Mouse (Mus musculus): ENCODE results near the gene Erich3. TPM values are rescaled to one million over a fixed set of nuclear protein-coding genes. Genes with fewer than 3 reads are reported as not detected.

Erich3 gene
- polyA plus RNA-seq, 1 experiment from 2014 or later, result not detected

GRCm38 (mm10) chr3:154764115-154764514, 100.5 kb downstream of the Erich3 start:
- H3K27me3 ChIP-seq (replicated peaks; ENCODE audit: control insufficient read depth, insufficient read depth, low read length), result no peaks in the 10 kb centered on the region
- no peaks in the 10 kb centered on the region for H3K36me3 ChIP-seq (ENCODE audit: control insufficient read depth, insufficient read depth, low read length)
- no peak overlapping the region for H3K9ac ChIP-seq (ENCODE audit: low read depth, low read length)
- H3K9me3 ChIP-seq (ENCODE audit: control insufficient read depth, low read length), result no peaks in the 10 kb centered on the region
- H3K4me2 ChIP-seq, result no peak overlapping the region
- DNase-seq (ENCODE audit: low spot score) (no peak), ATAC-seq (replicated peaks; ENCODE audit: low FRiP score) (no peak; the same call in 1 of the 2 replicates)
- H3K27ac ChIP-seq (ENCODE audit: low read depth, low read length), result no peak overlapping the region
- no peak overlapping the region for H3K4me3 ChIP-seq (ENCODE audit: low read depth, low read length)
- H3K4me1 ChIP-seq (replicated peaks; ENCODE audit: control insufficient read depth, insufficient read depth, low read length), result no peaks in the 10 kb centered on the region
- WGBS, result 75% methylated on average over 7 of the region's 7 CpGs

GRCm38 (mm10) chr3:154766321-154766720, 102.7 kb downstream of the Erich3 start:
- no peaks in the 10 kb centered on the region for H3K27me3 ChIP-seq (replicated peaks; ENCODE audit: control insufficient read depth, insufficient read depth, low read length)
- no peak for ATAC-seq (replicated peaks; ENCODE audit: low FRiP score)
- no peak overlapping the region for H3K4me3 ChIP-seq (ENCODE audit: low read depth, low read length)
- H3K4me2 ChIP-seq, result no peak overlapping the region
- no peak overlapping the region for H3K27ac ChIP-seq (ENCODE audit: low read depth, low read length)
- no peaks in the 10 kb centered on the region for H3K9me3 ChIP-seq (ENCODE audit: control insufficient read depth, low read length)
- H3K36me3 ChIP-seq (ENCODE audit: control insufficient read depth, insufficient read depth, low read length), result no peaks in the 10 kb centered on the region
- H3K4me1 ChIP-seq (replicated peaks; ENCODE audit: control insufficient read depth, insufficient read depth, low read length), result no peaks in the 10 kb centered on the region
- no peak overlapping the region for H3K9ac ChIP-seq (ENCODE audit: low read depth, low read length)
- 75% methylated on average over 4 of the region's 4 CpGs for WGBS
- no peak for DNase-seq (ENCODE audit: low spot score)

GRCm38 (mm10) chr3:154771651-154772050, 108.0 kb downstream of the Erich3 start:
- no peak for ATAC-seq (replicated peaks; ENCODE audit: low FRiP score)
- H3K4me2 ChIP-seq, result no peak overlapping the region
- no peak overlapping the region for H3K4me3 ChIP-seq (ENCODE audit: low read depth, low read length)
- no peaks in the 10 kb centered on the region for H3K27me3 ChIP-seq (replicated peaks; ENCODE audit: control insufficient read depth, insufficient read depth, low read length)
- no peaks in the 10 kb centered on the region for H3K36me3 ChIP-seq (ENCODE audit: control insufficient read depth, insufficient read depth, low read length)
- H3K27ac ChIP-seq (ENCODE audit: low read depth, low read length), result no peak overlapping the region
- no peaks in the 10 kb centered on the region for H3K9me3 ChIP-seq (ENCODE audit: control insufficient read depth, low read length)
- H3K9ac ChIP-seq (ENCODE audit: low read depth, low read length), result no peak overlapping the region
- no peaks in the 10 kb centered on the region for H3K4me1 ChIP-seq (replicated peaks; ENCODE audit: control insufficient read depth, insufficient read depth, low read length)
- no peak for DNase-seq (ENCODE audit: low spot score)
- 77% methylated on average over 2 of the region's 2 CpGs for WGBS

GRCm38 (mm10) chr3:154778836-154779595, 115.4 kb downstream of the Erich3 start:
- H3K9ac ChIP-seq (ENCODE audit: low read depth, low read length), result no peak overlapping the region
- no peaks in the 10 kb centered on the region for H3K27me3 ChIP-seq (replicated peaks; ENCODE audit: control insufficient read depth, insufficient read depth, low read length)
- no peaks in the 10 kb centered on the region for H3K36me3 ChIP-seq (ENCODE audit: control insufficient read depth, insufficient read depth, low read length)
- H3K27ac ChIP-seq (ENCODE audit: low read depth, low read length), result no peak overlapping the region
- no peaks in the 10 kb centered on the region for H3K4me1 ChIP-seq (replicated peaks; ENCODE audit: control insufficient read depth, insufficient read depth, low read length)
- H3K4me2 ChIP-seq, result no peak overlapping the region
- H3K9me3 ChIP-seq (ENCODE audit: control insufficient read depth, low read length), result no peaks in the 10 kb centered on the region
- no peak overlapping the region for H3K4me3 ChIP-seq (ENCODE audit: low read depth, low read length)
- DNase-seq (ENCODE audit: low spot score), result no peak
- no peak for ATAC-seq (replicated peaks; ENCODE audit: low FRiP score)
- WGBS, result 64% methylated on average over 6 of the region's 6 CpGs

GRCm38 (mm10) chr3:154786354-154786753, 122.7 kb downstream of the Erich3 start:
- WGBS, result 87% methylated on average over 9 of the region's 9 CpGs
- Histone ChIP-seq H3K4me1 (replicated peaks; ENCODE audit: control insufficient read depth, insufficient read depth, low read length) (no peaks in the 10 kb centered on the region), H3K27ac (ENCODE audit: low read depth, low read length) (no peak overlapping the region), H3K9me3 (ENCODE audit: control insufficient read depth, low read length) (no peaks in the 10 kb centered on the region), H3K4me2 (no peak overlapping the region), H3K4me3 (ENCODE audit: low read depth, low read length) (no peak overlapping the region), H3K36me3 (ENCODE audit: control insufficient read depth, insufficient read depth, low read length) (no peaks in the 10 kb centered on the region), H3K27me3 (replicated peaks; ENCODE audit: control insufficient read depth, insufficient read depth, low read length) (no peaks in the 10 kb centered on the region), H3K9ac (ENCODE audit: low read depth, low read length) (no peak overlapping the region)
- no peak for DNase-seq (ENCODE audit: low spot score)
- no peak for ATAC-seq (replicated peaks; ENCODE audit: low FRiP score)

- Histone ChIP-seq H3K4me3 (ENCODE audit: low read depth, low read length) (no peak overlapping the region), H3K9me3 (ENCODE audit: control insufficient read depth, low read length) (no peaks in the 10 kb centered on the region), H3K4me2 (no peak overlapping the region), H3K36me3 (ENCODE audit: control insufficient read depth, insufficient read depth, low read length) (no peaks in the 10 kb centered on the region), H3K9ac (ENCODE audit: low read depth, low read length) (no peak overlapping the region), H3K27ac (ENCODE audit: low read depth, low read length) (no peak overlapping the region), H3K4me1 (replicated peaks; ENCODE audit: control insufficient read depth, insufficient read depth, low read length) (no peaks in the 10 kb centered on the region), H3K27me3 (replicated peaks; ENCODE audit: control insufficient read depth, insufficient read depth, low read length) (no peaks in the 10 kb centered on the region)
- no peak for ATAC-seq (replicated peaks; ENCODE audit: low FRiP score)
- WGBS, result 71% methylated on average over 3 of the region's 3 CpGs
- DNase-seq (ENCODE audit: low spot score), result no peak
These were observed 124.0 kb downstream of the Erich3 start for GRCm38 (mm10) chr3:154787611-154788010.

- no peaks in the 10 kb centered on the region for H3K36me3 ChIP-seq (ENCODE audit: control insufficient read depth, insufficient read depth, low read length)
- DNase-seq (ENCODE audit: low spot score) (no peak), ATAC-seq (replicated peaks; ENCODE audit: low FRiP score) (no peak)
- no peak overlapping the region for H3K4me2 ChIP-seq
- H3K9me3 ChIP-seq (ENCODE audit: control insufficient read depth, low read length), result no peaks in the 10 kb centered on the region
- no peak overlapping the region for H3K4me3 ChIP-seq (ENCODE audit: low read depth, low read length)
- 79% methylated on average over 4 of the region's 4 CpGs for WGBS
- H3K9ac ChIP-seq (ENCODE audit: low read depth, low read length), result no peak overlapping the region
- H3K27me3 ChIP-seq (replicated peaks; ENCODE audit: control insufficient read depth, insufficient read depth, low read length), result no peaks in the 10 kb centered on the region
- no peaks in the 10 kb centered on the region for H3K4me1 ChIP-seq (replicated peaks; ENCODE audit: control insufficient read depth, insufficient read depth, low read length)
- H3K27ac ChIP-seq (ENCODE audit: low read depth, low read length), result no peak overlapping the region
These were observed 129.9 kb downstream of the Erich3 start for GRCm38 (mm10) chr3:154793571-154793970.

- Histone ChIP-seq H3K4me1 (replicated peaks; ENCODE audit: control insufficient read depth, insufficient read depth, low read length) (no peaks in the 10 kb centered on the region), H3K9ac (ENCODE audit: low read depth, low read length) (no peak overlapping the region), H3K36me3 (ENCODE audit: control insufficient read depth, insufficient read depth, low read length) (no peaks in the 10 kb centered on the region), H3K27me3 (replicated peaks; ENCODE audit: control insufficient read depth, insufficient read depth, low read length) (no peaks in the 10 kb centered on the region), H3K4me2 (no peak overlapping the region), H3K4me3 (ENCODE audit: low read depth, low read length) (no peak overlapping the region), H3K9me3 (ENCODE audit: control insufficient read depth, low read length) (no peaks in the 10 kb centered on the region), H3K27ac (ENCODE audit: low read depth, low read length) (no peak overlapping the region)
- ATAC-seq (replicated peaks; ENCODE audit: low FRiP score) (no peak), DNase-seq (ENCODE audit: low spot score) (no peak)
- 81% methylated on average over 4 of the region's 4 CpGs for WGBS
These were observed 135.1 kb downstream of the Erich3 start for GRCm38 (mm10) chr3:154798806-154799205.

GRCm38 (mm10) chr3:154800454-154800853, 136.8 kb downstream of the Erich3 start:
- Histone ChIP-seq H3K4me2 (no peak overlapping the region), H3K4me1 (replicated peaks; ENCODE audit: control insufficient read depth, insufficient read depth, low read length) (no peaks in the 10 kb centered on the region), H3K27ac (ENCODE audit: low read depth, low read length) (no peak overlapping the region), H3K4me3 (ENCODE audit: low read depth, low read length) (no peak overlapping the region), H3K9me3 (ENCODE audit: control insufficient read depth, low read length) (no peaks in the 10 kb centered on the region), H3K9ac (ENCODE audit: low read depth, low read length) (no peak overlapping the region), H3K36me3 (ENCODE audit: control insufficient read depth, insufficient read depth, low read length) (no peaks in the 10 kb centered on the region), H3K27me3 (replicated peaks; ENCODE audit: control insufficient read depth, insufficient read depth, low read length) (no peaks in the 10 kb centered on the region)
- DNase-seq (ENCODE audit: low spot score) (no peak), ATAC-seq (replicated peaks; ENCODE audit: low FRiP score) (no peak)
- WGBS, result 81% methylated on average over 8 of the region's 8 CpGs

Data from liver, embryonic 11.5 days (tissue).